Mouse (Mus musculus) gastrocnemius, postnatal 4 days (tissue): ENCODE measurements around the gene Gm10153. TPM values are rescaled to one million over a fixed set of nuclear protein-coding genes. Genes with fewer than 3 reads are reported as not detected.
"Not testable (repeated sequence)": the region's sequence is repeated elsewhere in the genome, so short reads cannot be mapped to it uniquely, and the experiment has no call there.

Experiments used
- DNase-seq, 2 experiments: peaks; one replicate each; pipeline ENCODE4 v3.0.0; 2021 to 2022; ENCODE audit warnings: low spot score in 2 of 2, mixed read lengths in 2 of 2
- long read RNA-seq, 2 experiments: library from polyadenylated mRNA; stranded (forward); transcript quantifications; one replicate each; pipeline ENCODE4 v2.0.0; 2021
- total RNA-seq, 2 experiments: library from RNA; stranded (reverse); gene quantifications; 2 replicates each; pipeline ENCODE4 v1.2.3; 2021

Gene Gm10153
- not detected for total RNA-seq
- long read RNA-seq, experiment 1 = 0 reads
- long read RNA-seq, experiment 2 = 0 reads

DNA sequence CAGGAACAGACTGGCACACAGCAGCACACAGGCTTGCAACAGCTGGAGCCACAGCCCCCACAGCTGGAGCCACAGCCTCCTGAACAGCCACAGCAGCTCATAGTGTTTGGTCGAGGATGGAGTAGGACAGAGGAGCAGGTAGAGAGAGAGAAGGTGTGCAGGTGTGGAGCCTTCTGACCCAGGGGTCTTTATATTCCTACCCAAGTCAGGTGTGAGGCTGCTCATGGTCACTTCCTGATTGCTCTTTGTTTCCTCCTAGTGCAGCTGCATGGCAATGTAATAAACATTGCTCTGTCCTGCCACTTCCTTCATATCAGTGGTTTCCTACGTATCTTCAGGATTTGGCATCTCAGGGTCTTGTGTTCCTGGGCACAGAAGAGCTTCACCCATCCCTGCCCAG, at the start of gene Gm10153:
Gm10153 (minus strand) TSS at position 101 of the 400 bp plus-strand sequence.
- DNase-seq = no peak

DNA sequence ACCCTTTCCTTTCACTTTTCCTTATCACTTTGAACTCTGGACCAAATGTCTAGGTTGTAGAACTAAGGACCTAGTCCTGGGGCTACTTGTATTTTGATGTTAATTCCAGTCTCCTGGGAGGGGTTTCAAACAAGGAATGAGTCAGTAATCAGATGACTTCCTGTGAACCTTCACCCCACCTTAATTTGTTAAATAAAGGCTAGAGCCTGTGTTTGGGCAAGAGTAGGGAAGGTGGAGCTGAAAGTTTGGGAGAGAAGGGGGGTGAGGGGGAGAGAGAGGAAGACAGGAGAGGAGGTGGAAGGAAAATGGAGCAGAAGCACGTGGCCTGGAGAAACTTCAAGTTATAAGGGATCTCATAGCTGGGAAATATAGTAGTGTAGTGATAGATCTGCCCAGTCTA, 41.4 kb upstream of the Gm10153 start:
- DNase-seq = no peak

DNA sequence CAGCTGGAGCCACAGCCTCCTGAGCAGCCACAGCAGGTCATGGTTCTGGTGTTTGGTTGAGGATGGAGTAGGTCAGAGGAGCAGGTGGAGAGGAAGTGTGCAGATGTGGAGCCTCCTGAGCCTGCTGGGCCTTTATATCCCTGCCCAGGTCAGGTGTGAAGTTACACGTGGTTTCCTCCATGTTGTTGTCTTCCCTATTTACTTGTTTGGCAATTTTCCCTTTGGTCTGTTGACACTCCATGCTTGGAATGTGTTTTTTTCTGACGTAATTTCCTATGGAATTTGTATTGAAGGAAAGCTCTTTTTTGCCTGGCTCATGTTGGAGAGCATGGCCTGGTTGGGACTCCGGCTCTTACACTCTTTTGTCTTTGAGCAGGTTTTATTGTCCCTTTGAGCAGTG, 39.7 kb upstream of the Gm10153 start, which contains the start of gene Krtap5-5:
Krtap5-5 (minus strand) TSS at position 101 of the 400 bp plus-strand sequence.
- DNase-seq = not testable (repeated sequence)

DNA sequence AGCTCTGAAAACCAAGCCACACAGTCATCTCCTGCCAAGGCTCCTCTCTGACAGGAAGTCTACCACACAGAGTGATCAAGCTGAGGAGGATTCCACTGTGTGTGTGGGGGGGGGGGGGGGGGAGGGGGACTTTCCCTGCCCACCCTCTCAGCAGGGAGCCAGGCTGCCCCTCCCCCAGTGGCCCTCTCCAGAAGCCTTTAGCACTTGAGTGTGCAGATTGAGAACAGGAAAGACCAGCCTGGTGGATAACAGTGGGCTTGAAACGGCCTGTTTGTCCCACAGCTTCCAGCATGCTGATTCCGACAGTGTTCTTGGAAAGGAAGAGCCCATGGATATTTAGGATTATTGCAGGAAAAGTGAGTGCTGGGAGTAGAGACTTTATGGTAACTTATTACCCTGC, 34.3 kb upstream of the Gm10153 start:
- DNase-seq = no peak

DNA sequence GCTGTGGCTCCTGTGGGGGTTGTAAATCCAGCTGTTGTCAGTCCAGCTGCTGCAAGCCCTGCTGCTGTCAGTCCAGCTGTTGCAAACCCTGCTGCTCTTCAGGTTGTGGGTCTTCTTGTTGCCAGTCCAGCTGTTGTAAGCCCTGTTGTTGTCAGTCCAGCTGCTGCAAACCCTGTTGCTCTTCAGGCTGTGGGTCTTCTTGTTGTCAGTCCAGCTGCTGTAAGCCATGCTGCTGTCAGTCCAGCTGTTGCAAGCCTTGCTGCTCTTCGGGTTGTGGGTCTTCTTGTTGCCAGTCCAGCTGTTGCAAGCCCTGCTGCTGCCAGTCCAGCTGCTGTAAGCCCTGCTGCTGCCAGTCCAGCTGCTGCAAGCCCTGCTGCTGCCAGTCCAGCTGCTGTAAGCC, 21.9 kb upstream of the Gm10153 start:
- DNase-seq = not testable (repeated sequence)

DNA sequence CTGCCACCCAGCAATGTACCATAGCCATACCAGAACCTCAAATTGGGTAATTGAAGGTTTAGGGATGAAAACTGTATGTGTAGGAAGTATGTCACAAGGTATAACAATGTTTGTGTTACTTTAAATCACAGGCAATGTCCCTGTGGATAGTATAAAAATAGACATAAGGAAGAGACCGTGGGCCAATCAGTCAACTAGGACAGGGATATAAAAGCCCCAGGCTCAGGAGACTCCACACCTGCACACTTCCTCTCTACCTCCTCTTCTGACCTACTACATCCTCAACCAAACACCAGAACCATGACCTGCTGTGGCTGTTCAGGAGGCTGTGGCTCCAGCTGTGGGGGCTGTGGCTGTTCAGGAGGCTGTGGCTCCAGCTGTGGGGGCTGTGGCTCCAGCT, 21.4 kb upstream of the Gm10153 start, which contains the start of gene Gm7579:
Gm7579 (plus strand) TSS at position 301 of the 400 bp plus-strand sequence.
- no peak for DNase-seq

DNA sequence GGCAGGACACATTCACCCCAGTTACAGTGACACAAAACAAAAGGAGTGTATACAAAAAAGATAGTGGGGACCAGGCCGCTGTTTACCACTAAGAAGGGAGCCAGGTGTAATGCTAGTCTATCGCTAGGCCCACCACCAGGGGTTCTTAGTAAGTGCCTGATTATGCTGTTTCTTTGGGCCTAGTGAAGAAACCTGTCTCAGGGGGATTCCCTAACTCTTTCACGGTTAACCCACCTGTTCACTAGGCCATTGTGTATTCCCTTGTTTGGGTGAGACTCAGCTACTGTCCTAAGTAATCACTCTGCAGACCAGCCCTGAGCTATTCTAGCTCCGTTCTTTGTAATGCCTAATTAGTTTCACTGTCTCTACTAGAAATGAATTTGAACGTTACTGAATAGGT, 16.7 kb upstream of the Gm10153 start:
- DNase-seq = not testable (repeated sequence)

DNA sequence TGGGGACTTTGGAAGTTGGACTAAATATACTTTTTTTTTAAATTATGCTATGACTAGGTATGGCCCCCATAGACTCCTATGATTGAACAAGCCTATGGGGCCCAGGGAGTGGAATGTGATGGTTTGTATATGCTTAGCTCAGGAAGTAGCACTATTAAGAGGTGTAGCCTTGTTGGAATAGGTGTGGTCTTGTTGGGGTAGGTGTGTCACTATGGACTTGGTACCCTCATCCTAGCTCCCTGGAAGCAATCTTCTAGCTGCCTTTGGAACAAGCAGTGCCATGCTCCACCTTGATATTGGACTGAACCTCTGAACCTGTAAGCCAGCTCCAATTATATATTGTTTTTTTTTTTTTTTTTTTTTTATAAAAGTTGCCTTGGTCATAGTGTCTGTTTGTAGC, 15.3 kb upstream of the Gm10153 start:
- DNase-seq = no peak

DNA sequence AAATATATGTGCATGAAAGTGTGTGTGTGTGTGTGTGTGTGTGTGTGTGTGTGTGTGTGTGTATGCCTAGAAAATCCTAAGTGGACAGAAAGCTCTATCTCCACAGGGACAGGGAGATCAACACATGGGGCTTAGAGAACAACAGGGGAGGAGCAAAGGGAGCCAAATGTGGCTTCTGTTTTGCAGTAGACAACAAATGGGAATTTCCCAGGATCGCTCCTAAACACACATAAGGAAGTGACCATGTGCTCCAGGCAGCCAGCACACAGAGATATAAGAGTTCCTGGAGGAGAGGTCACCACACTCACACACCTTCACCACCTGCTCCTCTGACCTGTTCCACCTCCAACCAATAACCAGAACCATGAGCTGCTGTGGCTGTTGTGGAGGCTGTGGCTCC, 10.9 kb upstream of the Gm10153 start, which contains the start of gene Krtap5-3:
Krtap5-3 (plus strand) TSS at position 301 of the 400 bp plus-strand sequence.
- no peak for DNase-seq

DNA sequence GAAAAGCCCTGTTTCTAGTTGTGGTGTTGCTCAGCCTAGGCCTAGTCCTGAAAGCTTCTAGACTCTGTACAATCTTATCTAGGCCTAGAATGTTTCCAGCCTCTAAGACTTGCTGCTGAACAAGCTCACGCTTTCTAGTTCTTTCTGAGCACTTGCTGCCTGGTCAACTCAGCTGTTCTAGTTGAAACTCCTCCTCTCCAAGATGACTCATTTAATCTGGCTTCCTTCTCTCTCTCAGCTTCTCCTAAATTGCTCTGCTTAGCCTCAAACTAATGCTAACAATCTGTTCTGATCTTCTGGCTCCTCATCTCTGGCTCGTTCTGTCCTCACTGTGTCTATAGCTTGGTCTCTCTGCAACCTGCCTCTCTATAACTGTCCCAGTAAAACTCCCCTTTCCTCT, 8.6 kb upstream of the Gm10153 start:
- no peak for DNase-seq

DNA sequence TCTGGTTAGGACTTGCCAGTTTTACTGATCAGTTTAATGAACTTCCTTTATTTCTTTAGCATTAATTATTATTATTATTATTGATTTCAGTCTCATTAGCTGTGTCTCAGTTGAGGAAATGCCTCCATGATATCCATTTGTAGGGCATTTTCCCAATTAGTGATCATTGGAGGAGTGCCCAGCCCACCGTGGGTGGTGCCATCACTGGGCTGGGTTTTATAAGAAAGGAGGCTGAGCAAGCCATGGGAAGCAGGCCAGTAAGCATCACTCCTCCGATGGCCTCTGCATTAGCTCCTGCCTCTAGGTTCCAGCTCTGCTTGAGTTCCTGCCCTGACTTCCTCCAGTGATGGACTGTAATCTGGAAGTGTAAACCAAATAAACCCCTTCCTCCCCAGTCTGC, 2.0 kb downstream of the Gm10153 start:
- DNase-seq = no peak

DNA sequence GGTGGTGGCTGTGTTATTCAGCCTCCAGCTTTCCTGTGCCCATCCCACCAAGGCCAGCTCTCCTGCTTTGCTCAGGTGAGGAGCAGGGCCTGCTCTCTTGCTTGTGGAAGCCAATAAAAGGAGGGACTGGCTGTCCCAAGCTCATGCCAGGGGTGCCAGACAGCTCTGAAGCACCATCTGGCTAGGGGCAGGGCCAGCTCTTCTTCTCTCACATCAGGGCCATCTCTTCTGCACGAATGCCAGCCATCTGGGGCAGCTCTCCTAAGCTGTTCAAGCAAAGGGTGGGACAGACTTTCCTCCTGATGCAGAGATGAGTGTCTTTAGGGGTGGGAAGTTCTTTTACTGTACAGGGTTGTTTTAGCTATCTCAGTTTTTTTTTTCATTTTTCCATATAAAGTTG, 9.2 kb downstream of the Gm10153 start:
- DNase-seq = no peak

DNA sequence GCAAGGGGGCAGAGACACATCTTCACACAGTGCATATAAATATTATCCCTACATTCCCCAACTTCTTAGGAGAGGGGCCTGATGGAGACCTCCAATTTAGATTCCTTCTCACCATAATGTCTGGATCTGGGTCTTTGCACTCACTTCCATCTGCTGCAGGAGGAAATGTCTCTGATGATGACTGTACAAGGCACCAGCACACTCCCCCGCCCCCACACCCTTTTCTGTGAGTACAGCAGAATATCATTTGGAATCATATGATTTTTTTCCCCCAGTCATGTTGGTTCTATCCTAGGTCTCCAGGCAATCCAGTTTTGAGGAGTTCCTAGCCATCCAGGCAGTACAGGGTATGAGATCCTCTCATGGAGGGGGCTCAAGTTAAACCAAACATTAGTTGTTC, 11.5 kb downstream of the Gm10153 start:
- DNase-seq = no peak

DNA sequence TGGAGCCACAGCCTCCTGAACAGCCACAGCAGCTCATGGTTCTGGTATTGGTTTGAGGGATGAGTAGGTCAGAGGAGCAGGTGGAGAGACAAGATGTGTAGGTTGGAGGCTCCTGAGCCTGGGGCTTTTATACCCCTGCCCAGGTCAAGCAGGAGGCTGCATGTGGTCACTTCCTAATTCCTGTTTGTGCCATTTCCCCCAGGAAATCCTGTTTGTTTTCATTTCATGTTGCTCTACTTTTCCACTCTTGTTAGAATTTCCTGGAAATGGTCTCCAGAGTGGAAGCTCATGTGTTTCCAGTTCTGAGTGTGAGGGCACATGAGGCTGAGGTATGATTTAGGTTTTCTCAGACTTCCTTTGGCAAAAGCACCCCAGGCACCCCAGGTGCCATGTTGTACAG, 14.3 kb downstream of the Gm10153 start, which contains the start of gene Krtap5-2:
Krtap5-2 (minus strand) TSS at position 101 of the 400 bp plus-strand sequence.
- not testable (repeated sequence) for DNase-seq

DNA sequence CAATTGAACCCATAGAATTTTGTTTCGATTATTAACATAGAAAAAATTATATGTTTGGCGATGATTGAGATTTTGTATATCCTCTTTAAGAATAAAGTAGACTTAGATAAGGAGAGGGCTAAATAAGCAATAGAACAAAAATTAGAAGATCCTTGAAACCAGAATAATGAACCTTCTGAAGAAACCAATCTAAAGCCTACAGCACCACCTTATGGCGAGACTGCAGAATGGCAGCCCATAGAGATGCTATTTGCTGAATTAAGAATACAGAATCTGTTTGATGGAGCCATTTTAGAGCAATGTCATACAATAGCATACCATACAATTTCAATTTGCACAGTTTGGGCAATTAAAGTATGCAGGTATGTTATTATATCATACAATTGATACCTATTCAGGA, 20.4 kb downstream of the Gm10153 start:
- DNase-seq = no peak

DNA sequence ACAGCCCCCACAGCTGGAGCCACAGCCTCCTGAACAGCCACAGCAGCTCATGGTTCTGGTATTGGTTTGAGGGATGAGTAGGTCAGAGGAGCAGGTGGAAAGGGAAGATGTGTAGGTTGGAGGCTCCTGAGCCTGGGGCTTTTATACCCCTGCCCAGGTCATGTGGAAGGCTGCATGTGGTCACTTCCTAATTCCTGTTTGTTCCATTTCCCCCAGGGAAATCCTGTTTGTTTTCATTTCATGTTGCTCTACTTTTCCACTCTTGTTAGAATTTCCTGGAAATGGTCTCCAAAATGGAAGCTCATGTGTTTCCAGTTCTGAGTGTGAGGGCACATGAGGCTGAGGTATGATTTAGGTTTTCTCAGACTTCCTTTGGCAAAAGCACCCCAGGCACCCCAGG, 24.6 kb downstream of the Gm10153 start, which contains the start of gene Gm4553:
Gm4553 (minus strand) TSS at position 101 of the 400 bp plus-strand sequence.
- DNase-seq = not testable (repeated sequence)

DNA sequence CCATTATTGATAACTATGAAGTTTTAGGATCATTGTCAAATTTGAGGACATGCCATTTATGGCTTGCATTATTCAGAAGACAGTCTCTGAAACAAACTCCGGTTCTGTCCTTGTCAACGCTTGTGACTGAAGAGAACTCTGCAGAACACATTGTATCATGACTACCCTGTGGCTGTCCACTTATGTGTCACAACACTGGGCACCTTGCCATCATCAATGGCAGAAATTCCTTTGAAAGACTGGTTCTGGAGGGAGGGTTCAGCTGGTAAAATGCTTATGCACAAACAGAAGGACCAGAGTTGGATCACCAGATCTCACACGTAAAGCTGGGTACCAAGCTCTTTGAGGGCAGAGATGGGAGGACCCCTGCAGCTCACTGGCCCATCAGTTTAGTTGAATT, 30.8 kb downstream of the Gm10153 start:
- no peak for DNase-seq

DNA sequence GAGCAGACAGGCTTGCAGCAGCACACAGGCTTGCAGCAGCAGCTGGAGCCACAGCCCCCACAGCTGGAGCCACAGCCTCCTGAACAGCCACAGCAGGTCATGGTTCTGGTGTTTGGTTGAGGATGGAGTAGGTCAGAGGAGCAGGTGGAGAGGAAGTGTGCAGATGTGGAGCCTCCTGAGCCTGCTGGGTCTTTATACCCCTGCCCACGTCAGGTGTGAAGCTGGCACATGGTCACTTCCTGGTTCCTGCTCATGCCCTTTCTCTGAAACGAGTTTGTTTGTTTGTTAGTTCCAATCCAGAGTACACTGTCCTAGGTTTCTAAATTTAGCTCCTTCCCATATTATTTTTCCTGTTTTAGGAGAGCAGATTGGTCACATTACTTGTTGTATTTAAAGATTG, 33.2 kb downstream of the Gm10153 start, which contains the start of gene Gm29735:
Gm29735 (minus strand) TSS at position 101 of the 400 bp plus-strand sequence.
- not testable (repeated sequence) for DNase-seq

DNA sequence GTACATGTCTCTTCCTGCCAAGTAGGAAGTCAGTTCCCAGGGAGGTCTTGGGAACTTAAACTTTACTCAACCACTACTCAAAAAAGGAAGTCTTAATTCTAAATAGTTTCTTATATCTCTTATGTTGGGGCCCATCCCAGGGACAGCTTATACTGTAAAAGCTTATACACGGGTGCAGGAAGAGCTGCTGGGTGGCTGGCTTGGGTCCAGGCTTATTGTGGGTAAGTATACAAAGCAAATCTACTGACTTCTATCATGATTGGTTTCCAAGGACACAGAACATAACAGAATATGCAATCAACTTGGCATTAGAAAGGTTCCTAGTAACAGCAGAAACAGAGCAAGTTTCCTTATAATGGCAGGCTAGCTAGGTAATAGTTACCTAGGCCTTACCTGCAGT, 34.9 kb downstream of the Gm10153 start:
- DNase-seq = no peak

DNA sequence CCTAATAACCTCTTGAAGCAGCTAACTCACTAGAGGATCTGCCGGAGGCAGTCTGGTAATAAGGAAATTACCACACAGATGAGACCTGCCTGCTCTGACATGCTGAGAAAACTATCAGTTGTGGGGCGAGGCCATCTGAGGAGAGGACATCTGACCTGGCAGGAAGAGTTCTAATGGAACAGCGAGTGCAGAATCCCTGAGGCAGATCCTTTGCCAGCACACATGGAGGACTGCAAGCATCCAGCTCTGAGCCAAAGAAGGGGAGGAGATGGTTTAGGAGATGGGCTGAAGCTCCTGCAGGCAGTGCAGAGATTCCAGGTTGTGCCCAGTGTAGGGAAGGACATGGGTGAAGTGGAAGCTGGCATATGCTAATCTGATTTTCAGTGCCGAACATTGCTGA, 38.0 kb downstream of the Gm10153 start:
- DNase-seq = no peak

DNA sequence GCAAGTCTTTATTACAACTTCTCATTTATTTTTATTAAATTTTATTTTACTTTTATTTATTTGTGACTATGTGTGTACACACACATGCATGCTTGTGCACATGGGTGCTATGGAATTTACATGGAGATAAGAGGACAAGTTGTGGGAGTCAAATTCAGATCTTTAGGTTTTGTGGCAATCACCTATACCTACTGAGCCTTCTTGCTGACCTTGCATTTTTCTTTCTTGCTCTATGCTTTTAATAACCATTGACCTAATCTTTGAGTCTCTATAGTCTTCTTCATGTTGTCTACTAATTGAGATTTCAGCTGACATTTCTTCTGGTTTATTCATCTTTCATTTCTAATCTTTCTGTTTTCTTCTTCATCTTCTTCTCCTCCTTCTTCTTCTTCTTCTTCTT, 41.6 kb downstream of the Gm10153 start:
- no peak for DNase-seq

DNA sequence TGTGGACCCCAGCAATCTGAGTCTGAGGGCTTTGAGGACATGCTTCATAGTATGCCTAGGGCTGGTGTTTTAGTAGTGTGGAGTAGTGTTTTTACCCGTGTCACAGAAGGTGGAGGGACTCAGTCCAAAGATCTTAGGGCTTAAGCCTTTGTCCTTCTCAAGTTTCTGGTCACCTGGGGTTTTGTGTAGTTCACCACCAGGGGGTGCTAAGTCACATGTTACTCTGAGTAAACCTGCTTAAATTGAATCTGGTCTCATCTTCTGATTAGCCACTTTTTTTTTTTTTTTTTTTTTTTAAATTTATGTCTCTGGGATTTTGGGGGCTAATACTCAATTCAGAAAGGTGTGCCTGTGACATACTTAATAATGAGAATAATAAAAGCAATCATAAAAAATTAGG, 44.2 kb downstream of the Gm10153 start:
- DNase-seq = peak in 1 of 2 experiments; percentile 32

DNA sequence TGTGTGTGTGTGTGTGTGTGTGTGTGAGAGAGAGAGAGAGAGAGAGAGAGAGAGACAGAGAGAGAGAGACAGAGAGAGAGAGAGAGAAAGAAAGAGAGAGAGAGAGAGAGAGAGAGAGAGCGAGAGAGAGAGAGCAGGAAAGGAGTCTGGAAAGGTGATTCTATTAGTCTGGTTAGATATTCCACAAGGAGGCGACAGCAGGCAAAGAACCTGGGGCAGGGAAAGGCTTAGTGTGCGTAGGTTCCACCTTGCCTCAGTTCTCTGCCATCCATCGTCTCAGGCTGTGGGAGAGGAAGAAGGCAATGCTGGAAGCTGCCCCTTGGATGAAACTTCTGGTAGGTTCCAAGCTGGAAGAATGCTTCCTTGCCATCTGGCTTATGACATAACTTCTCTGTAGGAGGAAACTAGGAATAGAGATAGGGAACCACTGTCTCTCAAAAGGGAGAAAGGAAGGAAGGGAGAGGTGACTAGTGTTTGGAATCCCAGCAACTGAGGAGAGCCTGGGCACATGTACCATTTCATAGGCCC, 44.7 kb downstream of the Gm10153 start:
- no peak for DNase-seq
